Mouse (Mus musculus) spleen, postnatal 10 days (tissue): ENCODE results near the gene Cd38.
A peak's percentile ranks its signal among the peaks of the same experiment; 100 is the strongest.
"Not testable (repeated sequence)": the region's sequence is repeated elsewhere in the genome, so short reads cannot be mapped to it uniquely, and the experiment has no call there.

ENCODE experiments used
- DNase-seq, 2 experiments: peaks; one replicate each; pipeline ENCODE4 v3.0.0; 2021 to 2022; ENCODE audit warnings: low spot score in 2 of 2

Cd38 gene

DNA sequence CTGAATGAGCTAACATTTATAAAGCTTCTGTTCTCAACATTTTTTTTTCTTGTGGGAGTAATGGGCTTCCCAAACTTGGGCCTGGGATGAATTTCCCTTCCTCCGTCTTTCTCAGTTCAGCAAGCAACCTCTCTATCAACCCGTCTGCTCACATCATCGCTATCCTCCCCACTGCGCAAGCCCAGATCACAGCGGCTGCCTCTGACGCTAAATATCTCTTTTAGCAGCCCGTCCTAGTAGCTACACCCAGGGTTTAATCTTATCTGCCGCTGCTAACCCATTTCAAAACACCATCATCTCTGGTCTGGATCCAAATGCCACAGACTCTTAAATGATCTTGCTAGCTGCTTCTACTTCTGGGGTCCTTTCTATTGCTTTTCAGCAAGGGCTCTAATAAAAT is 8.7 kb upstream of the Cd38 start:
- no peak for DNase-seq

DNA sequence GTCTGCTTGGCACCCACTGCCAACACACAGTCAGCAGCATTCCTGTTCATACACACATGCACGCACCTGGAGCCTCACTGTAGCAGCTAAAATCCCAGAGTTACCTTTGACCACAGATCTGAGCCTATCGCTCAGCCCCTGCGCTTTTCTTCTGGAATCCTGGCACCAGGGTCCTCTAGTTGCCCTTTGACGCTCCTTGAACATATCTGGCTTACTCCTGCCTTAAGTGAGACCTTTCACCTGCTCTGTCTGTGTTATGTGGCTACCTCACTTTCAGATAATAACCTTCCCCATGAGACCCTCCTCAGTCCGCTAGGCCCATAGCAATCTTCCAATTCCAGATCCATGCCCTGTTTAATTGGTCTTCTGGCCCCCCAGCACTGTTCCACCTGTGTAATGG is 8.3 kb upstream of the Cd38 start:
- DNase-seq, result no peak

DNA sequence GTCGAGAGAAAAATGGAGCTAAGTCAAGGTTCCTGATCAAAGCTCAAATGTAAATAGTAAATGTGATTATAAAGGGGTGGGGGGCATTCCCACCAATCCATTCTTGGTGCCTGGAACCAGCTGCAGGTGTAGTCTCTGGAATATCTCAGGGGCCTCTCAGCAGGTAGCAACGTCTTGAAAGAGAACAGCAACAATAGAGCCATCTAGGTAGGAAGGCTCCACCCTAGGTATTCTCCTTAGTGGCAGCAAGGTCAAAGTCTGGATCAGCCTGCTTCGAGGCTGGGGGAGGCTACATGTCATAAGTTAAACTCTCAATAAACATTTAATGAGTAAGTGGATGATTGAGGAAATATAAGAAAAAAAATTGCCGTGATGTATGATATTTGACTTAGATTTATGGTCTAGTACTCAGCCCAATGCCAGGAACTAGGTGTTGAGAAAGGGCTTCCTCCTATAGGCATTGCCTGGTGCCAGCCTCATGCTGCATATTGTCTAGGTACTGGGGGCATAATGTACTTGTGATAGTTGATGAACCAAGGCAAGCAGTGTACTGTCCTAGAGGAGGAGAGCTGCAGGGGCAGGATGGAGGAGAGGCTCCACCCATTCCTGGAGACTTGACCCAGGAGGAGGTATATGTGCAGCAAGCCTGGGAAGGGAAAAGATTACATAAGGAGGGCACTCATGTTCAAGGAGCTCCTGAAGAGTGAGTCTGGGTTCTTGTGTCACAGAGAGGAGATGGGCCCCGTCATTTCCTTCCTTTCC is 7.5 kb upstream of the Cd38 start:
- no peak for DNase-seq

DNA sequence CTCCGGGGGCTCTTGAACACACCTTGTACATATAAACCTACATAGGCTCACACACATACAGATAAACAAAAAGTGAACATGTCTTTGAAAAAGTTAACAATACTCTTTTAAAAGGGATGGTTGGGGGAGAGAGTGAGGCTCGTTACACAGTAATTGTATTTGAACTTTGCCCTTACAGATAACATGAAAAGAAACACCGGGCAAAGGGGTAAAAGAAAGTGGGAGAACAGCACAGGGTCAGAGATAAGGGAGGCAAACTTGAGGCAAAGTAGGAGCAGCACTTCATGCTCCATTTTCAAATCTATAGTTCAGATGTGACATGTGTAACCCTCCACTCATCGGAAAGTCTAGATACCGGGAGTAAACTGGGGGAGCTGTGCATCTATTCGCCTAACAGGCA is 4.7 kb upstream of the Cd38 start:
- DNase-seq, result no peak

DNA sequence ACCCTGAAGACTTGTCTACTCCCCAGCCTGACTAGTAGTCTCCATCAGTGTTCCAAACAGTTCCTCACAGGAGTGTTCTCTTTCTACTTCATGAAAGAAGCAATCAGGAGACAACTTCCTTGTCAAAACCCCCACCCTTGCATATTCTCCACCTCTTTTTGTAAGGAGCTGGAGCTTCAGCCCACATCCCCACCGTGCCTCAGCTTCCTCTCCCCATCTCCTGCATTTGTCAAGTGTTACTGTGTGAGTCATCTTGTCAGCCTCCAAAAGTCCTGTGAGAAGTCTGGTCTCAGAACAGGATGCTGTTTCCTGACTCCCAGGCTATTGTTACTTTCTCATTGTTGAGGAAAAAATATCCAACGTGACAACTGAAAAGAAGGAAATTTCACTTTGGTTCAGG is 3.0 kb upstream of the Cd38 start:
- no peak for DNase-seq

DNA sequence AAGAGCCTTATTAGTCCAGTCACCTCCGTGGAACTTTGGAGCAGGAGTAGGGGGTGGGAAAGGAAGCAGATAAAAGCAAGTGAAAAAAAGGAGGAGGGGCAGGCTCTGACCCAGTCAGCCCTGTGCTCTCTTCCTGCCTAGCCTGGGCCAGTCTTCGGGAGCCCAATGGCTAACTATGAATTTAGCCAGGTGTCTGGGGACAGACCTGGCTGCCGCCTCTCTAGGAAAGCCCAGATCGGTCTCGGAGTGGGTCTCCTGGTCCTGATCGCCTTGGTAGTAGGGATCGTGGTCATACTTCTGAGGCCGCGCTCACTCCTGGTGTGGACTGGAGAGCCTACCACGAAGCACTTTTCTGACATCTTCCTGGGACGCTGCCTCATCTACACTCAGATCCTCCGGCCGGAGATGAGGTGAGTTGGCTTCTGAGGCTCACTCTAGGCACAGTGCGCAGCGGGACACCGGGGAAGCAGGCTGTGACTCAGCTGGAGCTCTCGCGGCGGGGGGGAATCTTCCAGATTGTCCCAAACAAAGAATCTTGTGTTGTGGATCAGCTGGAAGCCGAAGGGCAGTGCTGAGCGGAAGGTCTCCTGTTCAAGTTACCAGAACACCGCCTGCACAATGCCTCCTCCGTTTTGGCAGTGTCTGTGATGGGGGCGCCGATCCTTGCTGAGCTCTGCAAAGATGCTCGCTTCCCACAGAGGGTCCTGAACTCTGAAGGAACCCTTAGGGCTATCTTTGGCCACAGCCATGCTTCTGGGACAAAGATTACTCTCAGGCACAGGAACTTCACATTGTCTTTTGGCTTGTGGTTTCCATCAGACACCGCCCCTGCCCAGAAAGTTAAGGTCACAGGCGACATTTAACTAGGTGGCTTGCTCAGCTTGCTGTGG is 603 bp downstream of the Cd38 start:
- DNase-seq, result peak; percentile 32 to 46

DNA sequence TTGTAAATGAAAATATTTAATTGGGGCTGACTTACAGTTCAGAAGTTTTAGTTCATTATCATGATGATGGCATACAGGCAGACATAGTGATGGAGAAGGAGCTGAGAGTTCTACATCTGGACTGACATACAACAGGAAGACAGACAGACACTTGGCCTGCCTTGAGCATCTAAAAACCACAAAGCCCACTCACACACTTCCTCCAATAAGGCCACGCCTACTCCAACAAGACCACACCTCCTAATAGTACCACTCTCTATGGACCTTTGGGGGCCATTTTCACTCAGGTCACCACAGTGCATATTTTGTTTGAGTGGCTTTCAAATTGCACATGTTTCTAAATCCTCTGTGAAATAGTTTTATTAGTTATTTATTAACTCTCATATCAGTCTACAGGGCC is 3.5 kb downstream of the Cd38 start:
- peak in 1 of 2 experiments; percentile 51 for DNase-seq

DNA sequence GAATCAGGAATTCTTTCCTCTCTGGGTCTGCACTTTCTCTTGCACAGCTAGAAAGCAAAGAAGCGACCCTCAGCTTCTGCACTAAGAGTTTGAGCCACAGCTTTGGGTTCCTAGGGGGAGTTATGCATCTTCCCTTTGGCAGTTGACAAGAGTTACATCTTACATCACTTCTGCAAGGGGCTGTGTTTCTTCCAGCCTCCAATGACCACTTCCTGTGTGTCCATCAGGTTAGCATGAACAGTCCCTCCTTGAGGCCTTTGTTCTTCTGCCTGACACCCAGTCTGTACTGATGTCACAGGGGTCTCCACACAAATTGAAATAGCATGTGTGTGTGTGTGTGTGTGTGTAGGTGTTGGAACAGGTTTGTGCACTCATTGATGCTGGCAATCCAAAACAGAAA is 4.3 kb downstream of the Cd38 start:
- DNase-seq, result no peak

DNA sequence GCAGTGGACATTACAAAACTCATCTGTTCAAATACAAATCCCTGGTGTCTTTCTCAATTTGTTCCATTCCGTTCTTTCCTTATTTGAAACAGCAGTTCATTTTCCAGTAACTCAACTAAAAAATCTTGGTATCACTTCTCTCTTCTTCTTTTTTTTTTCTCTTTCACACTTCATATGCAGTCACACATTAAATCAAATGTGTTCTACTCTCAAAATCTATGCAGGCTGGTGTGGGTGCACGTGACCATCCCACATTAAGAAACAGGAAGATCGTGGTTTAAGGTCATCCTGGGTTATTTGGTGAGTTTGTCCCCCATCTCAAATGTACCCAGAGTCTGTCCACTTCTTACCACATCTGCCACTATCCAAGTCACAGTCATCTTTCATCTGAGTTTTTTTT is 13.7 kb downstream of the Cd38 start:
- DNase-seq, result no peak

DNA sequence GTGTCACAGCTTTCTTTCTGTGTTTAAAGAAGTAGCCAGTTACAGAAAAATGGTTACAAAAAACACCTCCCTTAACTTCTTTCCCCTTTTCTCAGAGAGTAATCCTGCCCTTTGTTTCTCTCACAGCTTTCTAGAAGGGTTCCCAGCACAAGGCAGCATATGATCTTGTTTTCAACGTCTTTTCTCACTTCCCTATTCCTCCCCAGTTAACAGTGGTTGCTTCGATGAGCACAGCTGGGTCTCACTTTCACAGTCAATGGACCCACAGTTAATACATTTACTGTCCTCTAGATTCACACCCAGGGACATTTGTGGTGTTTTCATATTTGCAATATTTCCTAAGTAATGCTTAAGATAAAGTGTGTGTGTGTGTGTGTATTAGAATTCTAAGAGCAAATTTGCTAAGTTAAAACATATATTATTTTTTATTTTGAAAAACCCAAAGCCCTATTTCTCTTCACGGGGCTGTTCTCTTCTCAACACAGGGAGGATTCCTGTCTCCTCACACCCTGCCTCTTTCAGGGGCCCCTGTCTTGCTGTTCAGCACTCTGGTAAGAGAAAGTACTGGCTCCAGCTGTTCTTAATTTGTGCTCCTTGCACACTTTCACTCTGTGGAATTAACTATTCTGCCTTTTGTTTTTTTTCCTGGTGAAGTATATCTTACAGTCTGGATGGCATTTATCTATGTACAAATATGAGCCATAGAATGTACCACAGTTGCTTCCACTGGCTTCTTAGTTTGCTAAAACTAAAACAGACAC is 16.9 kb downstream of the Cd38 start:
- peak in 1 of 2 experiments; percentile 31 for DNase-seq

DNA sequence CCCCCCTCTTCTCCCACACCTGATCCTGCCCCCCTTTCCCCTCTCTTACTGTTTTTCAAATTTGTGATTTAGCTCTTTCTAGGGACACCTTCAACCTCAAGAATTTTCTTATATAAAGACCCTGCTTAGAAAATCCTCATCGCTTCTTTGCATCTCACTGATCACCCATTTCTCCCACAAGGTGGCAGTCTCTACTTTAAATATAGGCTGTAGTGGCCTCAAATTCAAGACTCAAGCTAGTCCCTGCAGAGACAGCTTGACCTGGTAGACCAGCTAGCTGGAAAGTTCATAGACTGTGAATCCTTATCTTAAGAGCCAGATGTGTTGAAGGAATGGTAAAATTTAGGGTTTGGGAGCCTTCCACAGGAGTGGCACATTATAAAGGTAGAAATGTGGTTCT is 24.0 kb downstream of the Cd38 start:
- DNase-seq, result peak in 1 of 2 experiments; percentile 48

DNA sequence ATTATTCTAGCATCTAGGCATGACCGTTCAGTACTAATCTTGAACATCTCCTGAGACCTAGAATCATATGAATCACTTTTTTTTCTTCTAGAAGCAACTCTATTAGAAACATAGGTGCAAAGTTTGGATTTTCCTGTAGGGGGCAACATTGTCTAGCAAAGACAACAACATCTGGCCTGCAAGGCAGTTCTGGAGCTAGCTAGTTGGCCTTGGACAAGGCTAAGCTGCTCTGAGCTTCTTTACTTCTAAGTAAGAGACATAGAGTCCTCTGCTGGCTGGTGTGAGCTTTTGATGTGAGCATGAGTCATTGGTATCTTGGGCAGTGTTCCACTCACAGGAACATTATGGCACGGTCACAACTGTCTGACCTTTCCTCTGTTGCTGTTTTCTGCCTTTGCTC is 25.8 kb downstream of the Cd38 start:
- DNase-seq, result peak in 1 of 2 experiments; percentile 51

DNA sequence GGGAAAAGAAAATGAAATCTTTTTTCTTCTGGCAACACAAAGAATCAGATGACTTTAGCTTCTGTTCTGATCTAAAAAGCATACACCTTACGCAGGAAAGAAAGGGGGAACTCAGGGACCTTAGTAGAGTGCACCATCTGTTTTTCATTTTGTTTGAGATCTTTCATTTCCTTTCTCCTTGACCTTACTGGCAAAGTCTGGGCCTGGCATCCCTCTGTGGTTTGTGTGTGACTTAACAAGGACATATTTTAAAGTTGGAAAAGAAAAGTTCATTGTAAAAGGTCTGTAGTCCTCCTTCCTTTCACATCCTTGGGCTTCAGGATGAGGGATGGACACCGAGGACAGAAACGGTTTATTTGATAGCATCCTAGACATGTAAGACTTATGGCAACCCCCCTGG is 27.6 kb downstream of the Cd38 start:
- DNase-seq, result no peak

DNA sequence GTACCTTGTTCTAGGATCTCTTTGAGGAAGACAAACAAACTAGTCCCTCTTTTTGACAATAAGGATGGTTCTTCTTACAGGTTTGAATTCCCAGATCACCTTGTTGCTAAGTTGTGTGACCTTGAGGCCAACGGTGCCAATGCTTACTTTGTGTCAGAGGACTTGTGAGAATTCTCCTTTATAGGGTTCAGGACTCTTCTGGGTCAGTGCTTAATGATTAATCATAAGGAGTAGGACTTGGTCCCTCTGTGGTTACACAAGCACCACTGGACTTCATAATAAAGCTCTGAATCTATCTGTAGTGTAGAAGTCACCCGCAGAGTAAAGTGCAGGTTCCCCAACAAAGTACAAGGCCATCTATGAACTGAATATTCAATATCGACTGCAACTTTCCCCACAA is 36.3 kb downstream of the Cd38 start:
- no peak for DNase-seq

DNA sequence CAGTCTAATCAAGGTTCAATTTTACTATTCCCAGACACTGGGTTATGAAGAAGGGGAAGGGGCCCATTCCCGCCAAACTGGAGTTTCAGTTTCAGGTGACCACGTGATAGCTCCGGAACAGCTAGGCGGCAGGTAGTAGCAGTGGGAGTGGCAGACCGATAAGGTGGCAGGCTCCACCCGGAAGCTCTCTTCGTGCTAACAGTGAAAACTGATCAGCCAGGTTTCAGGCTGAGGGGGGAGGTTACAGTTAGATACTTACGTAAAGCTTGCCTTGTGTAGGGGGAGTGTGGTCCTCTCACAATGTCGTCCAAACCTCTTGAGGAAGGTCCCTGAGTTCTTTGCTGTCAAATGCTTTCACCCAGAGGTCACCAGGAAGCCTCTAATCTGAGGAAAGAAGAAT is 40.9 kb downstream of the Cd38 start:
- DNase-seq, result no peak

DNA sequence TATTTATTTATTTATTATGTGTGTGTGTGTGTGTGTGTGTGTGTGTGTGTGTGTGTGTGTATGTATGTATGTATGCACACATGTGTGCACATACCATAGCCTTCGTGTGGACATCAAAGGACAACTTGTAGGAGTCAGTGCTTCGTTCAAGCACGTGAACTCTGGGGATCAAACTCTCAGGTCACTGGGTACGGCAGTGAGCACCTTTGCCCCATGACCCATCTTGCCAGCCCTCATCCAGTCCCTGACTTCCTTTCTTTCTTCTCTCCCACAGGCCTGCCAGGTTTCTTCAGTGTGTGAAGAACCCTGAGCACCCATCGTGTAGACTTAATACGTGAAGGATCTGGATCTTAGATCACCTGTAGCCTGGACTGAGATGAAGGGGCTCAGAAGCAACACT is 41.7 kb downstream of the Cd38 start:
- DNase-seq, result no peak

DNA sequence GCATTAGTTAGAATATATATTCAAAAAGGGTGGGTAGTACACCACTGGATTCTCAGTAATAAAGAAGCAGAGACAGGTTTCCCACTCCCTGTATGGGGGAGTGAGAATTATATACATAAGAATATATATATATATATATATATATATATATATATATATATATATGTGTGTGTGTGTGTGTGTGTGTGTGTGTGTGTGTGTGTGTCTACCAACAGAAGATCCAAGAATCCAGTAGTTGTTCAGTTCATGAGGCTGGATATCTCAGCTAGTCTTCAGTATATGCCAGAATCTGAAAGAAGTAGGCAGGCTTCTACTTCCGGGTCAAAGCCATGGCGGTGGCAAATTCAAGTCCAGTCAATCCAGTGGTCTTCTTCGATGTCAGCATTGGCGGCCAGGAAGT is 44.5 kb downstream of the Cd38 start, which contains the start of gene Gm7879:
TSS of gene Gm7879 (plus strand) at position 301 of the 400 bp plus-strand sequence.
- DNase-seq, result not testable (repeated sequence)

DNA sequence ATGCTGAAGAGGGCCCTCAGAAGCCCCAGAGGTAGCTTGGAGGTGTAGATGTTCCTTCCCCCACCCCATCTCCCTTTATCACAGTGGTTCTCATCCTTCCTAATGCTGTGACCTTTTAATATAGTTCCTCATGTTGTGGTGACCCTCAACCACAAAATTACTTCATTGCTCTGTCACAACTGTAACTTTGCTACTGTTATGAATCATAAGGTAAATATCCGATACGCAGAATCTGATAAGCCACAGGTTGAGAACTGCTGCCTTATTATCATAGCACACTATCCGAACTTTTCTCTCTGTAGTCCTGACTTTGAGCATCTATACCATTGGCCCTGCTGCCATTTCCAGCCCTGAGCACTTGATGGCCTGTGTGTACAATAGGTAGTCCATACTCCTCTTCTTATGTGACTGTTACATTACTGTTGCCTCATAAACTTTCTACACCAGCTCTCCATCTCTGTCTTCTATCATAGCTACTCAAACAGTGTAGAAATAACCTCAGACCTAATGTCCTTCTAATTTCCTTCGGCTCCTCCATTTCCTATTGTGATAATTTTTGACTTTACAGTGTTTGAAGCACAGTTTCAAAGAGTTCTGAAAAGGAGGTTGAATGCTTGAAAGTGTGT is 47.0 kb downstream of the Cd38 start:
- DNase-seq, result no peak

DNA sequence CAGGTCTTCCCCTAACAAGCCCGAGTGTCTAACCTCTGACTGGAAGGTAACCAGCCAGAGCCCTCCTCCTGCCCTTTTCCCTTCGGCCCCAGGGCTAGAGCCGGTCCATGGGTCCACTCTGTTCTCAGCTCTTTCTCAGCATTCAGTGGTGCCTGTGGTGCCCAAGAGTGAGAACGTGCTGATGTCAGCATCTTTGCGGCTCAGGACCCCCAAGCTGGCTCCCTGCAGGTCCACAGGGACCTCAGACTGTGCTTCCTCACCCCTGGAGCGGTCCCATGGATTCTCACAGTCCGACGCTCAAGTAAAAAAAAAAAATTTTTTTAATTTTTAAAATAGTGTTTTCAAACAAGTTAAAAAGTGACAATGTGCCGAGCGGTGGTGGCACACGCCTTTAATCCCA is 53.5 kb downstream of the Cd38 start:
- DNase-seq, result no peak

DNA sequence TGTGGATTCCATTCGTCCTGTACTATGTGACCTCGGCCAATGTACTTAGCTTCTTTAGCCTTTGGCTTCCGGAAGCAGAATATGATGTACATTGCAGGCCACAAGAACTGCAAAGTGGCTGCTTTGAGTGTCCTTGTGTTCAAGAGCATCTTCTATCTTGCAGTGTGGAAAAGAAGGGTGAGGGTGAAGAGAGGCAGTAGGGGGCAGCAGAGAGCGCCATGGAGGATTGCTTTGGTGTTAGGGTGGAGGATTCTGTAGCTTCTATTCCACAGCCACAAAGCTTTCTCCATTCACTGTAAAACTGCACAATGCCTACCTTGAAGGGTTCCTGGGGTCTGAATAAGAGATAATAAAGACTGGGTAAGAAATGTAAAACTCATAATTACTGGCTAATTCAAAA is 55.6 kb downstream of the Cd38 start:
- peak; percentile 43 to 83 for DNase-seq

DNA sequence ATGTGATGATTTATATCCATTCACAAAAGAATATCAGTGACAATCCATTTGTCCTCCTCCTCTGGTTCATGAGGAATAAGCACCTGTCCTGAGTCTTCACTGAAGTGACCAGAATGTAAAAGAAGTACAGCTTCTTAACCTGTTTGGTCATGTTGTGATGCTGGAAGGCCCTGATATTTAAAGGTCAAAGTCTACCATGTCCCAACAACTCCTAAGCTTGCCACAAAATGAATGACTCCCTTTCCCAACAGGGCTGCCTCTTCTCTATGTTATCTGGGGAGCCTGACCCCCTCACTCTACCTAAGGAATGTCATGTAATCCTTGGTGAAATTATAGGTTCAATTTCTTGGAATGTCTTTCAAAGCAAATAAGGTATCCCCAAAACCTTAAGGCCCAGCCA is 59.4 kb downstream of the Cd38 start:
- DNase-seq, result no peak

DNA sequence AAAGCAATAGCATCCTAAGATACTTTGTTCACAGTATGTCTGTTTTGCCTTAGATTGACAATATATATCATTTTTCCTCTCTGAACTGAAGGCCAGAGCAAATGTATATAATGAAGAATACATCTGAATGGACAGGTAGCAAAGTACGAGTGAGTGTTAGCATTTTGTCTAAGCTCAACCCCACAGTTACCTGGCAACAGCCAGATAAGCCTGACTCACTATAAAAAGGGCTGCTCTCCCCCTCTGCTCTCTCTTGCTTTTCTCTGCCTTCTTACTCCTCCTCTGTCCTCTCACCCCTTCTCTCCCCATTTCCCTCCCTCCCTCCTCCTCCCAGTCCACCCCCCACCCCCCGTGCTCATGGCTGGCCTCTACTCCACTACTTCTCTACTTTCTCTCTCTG is 64.9 kb downstream of the Cd38 start:
- DNase-seq, result no peak
